Mouse (Mus musculus) CD4-positive helper T cell, adult 2 months (primary cell): Measurements from ENCODE around the gene Slc7a1.

ENCODE experiments used
- DNase-seq: peaks from one replicate; pipeline ENCODE4 v3.0.0-alpha.2; 2012; ENCODE audit warnings: low read depth, missing footprints, low spot score

Slc7a1 gene

DNA sequence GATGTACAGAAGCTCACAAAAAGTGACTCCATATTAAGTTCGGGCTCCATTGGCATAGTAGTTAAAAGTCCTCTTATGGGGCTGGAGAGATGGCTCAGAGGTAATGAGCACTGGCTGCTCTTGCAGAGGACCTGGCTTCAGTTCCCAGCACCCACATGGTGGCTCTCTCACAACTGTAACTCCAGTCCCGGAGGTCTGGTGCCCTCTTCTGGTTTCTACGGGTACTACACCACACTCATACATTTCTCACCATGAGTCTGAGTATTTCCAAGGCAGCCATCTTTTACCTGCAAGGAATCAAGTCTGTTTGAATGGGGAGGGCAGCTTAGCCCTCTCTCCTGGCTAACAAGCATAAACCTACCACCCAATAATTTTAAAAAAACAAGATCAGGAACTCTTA lies 30.5 kb downstream of the Slc7a1 start:
- DNase-seq, result no peak

DNA sequence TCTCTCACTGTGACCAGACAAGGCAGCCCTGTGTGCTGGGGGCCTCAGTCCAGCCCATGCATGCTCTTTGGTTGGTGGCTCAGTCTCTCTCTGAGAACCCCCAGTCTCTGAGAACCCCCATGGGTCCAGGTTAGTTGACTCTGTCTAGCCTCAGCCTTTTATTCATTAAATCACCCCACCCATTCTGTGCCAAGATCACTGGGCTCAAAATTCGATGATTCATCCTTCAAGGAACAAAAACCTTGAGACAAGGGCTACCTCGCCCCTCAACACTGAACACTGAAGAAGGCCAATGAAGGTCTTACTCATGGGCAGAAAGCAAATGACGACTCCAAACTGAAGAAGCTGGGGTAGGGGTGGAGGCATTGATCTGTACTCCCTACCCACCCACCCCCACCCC lies 31.9 kb downstream of the Slc7a1 start:
- no peak for DNase-seq

DNA sequence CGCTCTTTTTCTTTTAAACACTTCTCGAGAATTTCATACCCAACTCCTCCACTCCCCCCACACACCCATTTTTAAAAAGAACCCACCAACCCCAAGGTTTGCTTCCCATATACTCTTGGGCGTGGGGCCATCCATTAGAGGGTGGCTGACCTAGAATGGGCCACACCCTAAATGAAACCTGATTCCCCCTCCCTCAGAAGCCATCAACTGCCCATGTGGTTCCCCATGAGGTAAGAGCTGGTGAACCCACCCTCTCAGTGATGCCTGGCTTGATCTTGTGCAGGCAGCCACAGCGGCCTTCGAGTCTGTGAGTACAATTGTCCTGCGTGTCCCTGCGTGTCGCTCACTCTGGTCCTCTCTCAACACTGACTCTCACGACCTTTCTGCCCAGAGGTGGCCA lies 33.2 kb downstream of the Slc7a1 start:
- DNase-seq, result no peak

DNA sequence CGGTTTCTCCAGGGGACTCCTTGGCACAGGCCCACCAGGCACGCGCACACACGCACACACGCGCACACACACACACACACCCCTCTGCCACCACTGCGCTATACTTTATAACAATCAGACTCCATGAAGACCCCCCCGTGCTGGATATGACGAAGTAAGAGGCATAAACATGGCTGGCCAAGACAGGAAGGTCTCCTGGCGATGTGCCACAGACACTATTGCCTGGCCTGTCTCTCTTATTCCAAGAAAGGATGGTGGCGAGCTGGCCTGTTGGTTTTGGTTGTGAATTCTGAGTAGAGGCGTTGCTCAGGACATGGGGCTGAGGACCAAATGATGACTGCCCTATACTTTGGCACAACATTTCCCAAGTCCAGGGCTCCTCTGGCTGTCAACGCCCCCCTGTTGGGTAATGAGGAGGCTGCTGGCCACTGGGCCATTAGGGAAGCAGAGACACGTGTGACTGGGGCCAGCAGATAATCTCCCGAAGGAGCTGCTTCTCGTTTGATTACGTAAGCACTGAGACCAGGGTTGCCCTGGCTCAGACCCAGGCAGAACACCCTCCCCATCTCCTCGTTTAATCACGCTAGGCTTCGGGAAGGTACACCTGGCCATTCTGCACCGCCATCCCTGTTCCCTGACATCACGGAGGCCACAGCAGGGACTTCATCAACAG lies 36.1 kb downstream of the Slc7a1 start:
- DNase-seq, result no peak

DNA sequence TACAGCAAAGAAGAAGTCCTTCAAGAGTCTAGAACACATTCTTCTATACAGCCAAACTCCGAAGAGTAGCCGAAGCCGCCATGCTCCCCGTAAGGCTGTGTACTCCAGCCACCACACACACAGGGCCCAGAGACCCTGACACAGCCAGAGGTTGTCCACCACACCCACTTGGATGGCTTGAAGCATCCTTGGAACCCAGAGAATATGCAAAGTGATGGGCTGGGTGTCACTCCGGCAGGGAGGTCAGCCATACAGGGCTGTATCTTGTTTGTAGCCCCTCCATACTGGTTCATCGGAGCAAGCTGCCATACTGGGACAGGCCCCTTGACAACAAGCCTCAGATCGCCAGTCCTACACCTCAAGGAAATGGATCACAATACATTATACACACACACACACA lies 37.4 kb downstream of the Slc7a1 start:
- no peak for DNase-seq

DNA sequence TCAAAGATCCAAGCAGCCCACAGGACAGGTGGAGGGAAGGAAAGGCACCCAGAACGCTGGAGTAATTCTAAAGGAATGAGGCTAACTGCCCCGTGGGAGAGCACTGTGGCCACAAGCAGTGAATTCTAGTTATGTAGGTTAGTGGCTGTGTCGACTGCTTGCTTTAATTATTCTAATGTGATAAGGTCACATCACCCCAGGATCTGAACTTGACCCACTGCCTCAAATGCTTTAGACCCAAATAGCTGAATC lies 38.0 kb downstream of the Slc7a1 start:
- DNase-seq, result no peak

DNA sequence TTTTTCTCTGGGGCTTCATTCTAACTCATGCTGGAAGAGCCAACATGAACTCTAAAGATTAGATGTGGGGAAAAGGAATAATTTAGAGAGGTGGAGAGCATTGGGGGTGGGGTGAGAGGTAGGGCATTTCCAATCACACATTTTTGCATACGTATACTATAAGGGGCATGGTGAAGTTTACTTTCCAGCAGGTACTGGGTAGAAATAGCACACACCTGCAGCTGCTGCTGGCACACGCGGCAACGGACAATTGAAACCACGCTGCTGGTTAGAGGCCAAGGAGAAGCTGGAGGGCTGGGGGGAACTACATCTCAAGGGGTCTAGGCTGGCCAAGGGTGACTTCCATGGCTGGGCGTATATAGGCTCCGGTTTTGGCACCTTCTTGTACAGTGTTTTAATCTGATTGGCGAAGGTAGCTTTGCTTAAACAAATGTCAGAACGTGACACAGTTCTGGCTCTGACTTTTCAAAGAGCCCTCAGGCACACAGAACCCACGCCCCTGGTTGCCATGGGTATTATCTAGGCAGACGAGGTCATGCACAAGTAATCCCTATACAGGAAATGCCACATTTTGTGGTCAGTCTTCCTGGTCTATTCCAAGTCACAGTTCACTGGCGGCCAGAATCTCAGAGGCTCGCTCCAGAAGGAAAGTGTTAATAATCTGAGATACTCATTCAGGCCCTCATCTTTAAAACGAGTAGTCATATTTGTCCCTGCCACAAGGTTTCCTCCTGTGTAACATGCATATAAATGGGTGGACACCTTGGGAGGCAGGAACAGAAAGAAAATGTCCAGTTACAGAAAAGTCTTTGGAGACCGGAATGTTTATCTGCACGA lies 38.6 kb downstream of the Slc7a1 start:
- no peak for DNase-seq

DNA sequence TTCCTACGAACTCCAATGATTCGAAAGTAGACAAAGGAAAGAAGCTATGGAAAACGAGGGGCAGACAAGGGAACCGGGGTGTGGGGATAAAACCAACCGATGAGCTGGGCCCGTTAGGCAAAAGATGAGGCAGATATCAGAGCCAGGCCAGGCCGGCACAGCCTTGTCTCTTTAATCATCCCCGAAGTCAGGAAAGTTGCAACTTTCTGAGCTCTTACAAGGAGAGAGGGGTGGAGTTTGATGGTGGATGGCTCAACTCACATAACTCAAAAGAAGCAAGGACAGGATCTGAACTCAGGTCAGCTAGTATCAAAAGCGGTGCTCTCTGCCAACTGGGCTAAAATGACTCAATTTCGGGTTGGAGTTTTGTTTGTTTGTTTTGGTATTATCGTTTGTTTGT lies 40.6 kb downstream of the Slc7a1 start:
- DNase-seq, result no peak

DNA sequence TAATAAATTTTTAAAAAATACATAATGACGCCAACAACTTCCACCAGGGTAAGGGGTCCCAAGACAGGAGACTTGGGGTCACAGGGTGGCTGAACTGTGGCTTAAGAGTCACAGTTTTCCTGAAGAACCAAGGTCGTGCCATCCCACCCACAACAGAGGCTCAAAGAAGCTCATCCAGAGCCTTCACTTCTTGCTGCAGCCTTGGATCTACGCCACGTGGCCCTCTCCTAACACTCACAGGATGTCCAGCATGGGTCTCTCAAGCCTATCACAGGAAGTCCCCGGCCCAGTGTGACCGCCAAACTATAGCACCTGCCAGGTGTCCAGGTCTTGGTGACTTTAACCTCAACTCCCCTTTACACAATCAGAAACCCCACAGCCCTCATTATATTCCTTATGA lies 42.5 kb downstream of the Slc7a1 start:
- DNase-seq, result no peak

DNA sequence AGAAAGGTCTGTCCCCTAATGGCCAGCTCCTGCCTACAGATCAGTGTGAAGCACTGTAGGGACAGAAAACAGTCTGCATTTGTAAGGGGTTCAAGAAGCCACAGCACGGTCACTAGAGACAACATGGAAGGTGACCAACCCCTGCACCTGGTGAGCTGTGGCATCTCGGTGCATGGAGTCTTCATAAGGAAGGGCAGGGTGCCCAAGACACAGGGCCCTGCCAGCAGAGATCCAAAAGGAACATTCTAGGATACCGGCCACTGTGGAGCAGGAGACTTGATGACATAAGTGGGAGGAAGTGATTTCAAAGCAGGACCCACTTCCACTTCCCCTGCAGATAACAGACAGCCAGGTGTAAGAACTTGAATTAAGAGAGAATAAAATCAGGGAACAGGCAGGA lies 43.9 kb downstream of the Slc7a1 start:
- DNase-seq, result no peak

DNA sequence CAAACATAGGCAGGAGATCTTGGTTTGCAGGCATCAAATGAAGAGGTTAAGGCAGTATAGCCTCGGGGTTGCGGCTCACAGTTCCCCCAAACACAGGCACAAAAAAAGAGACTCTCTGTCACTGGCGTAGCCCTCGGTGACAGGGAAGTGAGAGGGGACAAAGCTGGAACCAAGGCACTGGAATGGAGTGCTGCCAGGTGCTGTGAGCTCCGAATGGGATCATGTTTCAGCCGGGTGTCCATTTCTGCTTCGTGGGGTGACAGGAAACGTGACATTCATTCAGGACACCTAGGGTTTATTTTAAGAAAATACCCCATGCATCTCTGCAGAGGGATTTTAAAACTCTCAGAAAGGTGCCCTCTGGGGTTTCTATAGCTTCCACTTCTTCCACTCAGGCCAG lies 45.2 kb downstream of the Slc7a1 start:
- DNase-seq, result no peak

DNA sequence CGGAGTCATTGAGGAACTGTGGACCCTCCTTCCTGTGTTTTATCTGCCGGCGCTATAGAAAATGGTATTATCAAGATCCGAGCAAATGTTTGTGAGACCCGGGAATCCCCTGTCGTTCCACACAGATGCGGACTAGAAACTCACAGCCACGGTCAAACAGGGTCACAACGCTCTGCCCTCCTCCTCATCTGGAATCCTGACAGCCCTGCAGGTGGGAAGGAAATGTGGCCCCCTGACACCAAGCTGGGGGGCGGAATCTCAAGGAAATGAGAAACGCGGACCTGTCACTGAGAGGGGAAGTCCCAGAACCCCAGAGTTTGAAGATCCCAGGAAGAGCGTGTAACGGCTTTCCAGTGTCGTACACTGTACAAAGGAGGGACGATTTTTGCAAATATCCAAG lies 46.3 kb downstream of the Slc7a1 start:
- DNase-seq, result no peak

DNA sequence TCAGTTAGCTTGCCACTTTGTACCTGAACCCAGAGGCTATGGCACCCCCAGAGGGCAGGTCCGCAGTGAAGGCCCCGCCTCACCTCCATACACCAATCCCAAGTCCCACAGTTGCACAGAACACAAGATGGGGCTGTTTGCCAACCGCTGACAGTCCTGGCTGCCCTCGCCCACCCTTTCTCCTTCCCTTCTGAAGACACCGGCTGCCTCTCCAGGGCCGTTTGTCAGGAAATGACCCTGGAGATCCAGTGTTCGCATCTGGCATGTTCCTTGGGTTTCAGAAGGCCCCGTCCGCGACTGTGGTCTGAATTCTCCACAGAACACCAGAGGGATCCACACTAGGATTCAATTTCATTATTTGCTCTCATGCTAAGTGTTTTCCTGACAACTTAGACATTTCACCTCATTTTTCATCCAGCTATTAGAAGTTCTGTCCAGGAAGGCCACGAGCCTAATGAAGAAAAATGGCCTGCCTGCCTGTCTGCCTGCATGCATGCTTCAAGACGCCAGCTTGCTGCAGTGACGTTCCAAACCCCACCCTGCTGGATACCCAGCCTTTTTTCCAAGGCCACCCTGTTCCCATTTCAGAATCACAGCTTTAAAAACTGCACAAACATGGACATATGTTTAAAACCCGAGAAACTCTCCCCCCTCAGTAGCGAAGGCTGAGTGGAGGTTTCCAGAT lies 50.2 kb downstream of the Slc7a1 start:
- no peak for DNase-seq

DNA sequence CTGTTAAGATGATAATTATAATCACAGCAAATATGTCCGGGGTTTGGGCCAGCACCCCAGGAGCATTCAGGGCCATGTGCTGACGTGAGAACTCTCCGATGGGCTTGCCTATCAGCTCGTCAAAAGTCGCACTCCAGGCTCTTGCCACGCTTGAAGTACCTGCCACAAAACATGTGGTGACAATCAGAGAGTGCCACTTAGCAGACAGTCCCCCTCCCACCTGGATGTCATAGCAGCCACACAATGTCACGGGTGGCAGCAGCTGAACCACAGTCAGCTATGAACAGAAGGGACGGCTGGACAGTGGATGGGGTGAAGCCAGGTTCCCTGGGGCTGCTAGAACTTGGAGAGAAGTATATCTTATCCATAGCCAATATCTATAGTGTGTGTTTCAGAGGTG lies 51.6 kb downstream of the Slc7a1 start:
- DNase-seq, result no peak

DNA sequence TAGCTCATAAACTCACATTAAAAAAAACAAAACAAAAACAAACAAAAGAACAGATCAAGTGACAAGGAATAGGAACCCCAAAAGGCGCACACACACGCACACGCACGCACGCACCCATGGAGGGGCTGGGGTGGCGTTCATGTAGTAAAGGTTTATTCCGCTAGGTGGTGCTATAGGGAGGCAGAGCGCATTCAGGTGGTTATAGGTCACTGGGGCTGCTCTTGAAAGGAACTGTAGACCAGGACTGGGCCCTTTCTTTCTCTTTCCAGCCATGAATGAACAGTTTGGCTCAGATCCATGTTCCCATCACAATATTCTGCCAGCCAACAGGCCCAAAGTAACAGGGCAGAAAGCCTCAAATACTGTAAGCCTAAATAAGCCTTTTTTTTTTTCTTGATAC lies 53.2 kb downstream of the Slc7a1 start:
- peak; percentile 45 for DNase-seq

DNA sequence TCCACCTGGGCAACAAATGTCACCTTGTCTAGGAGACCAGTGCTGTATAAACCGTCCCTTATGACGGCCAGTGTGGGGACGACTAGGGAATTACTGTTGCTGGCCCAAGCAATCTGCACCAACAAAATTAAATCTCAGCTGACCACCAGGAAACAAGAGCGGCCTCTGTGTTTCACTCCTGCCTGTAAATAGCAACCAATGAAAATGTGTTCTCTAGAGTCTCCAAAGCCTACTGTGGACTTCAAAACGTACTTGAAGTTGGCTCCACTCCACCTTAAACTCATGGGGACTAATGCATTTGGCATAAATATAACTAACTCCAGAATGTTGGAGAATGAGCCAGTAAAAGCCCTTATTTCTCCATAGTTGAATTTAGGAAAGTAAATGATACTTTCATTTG lies 55.3 kb downstream of the Slc7a1 start:
- no peak for DNase-seq

DNA sequence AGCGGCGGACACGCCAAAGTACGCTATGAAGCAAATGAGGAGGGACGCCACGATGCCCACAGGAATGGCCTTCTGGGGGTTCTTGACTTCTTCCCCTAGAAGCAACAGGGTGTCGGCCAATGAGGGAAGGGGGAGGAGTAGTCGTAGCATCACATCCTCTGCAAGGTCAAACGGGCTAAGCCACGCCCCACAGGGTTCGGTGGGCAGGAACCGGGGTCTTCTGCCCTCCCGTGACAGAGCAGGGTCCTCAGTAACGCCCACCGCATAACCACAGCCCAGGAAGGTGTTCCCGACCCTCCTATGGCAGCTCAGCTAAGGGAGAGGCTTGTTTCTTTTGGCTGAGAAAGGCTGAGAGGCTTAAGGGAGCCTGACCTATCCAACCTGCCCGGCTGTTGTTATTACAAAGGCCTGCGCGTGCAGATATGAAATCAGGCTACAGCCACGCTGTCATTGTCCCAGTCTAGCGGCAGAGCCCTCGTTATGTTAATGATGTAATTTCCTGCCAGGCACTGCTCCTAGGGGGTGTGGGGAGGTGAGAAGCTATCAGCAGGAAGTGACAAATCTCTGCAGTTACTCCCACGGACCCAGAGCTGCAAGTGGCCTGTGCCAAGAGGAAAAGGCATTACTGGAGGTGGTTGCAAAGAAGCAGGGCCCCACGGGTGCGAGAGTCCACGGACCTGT lies 57.5 kb downstream of the Slc7a1 start:
- DNase-seq, result peak; percentile 91

DNA sequence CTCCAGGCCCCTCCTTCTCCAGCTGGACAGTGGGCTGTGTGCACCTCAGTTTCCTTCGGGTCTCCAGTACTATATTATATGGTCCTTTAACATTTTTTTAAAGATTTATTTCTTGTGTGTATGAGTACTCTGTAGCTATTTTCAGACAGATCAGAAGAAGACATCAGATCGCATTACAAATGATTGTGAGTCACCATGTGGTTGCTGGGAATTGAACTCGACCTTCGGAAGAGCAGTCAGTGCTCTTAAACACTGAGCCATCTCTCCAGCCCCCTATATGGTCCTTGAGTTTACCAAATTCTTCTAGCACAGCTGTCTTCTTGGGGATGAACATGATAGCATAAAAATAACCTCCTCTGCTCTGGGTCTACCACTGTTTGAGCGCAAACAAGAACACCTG lies 60.6 kb downstream of the Slc7a1 start:
- DNase-seq, result no peak

DNA sequence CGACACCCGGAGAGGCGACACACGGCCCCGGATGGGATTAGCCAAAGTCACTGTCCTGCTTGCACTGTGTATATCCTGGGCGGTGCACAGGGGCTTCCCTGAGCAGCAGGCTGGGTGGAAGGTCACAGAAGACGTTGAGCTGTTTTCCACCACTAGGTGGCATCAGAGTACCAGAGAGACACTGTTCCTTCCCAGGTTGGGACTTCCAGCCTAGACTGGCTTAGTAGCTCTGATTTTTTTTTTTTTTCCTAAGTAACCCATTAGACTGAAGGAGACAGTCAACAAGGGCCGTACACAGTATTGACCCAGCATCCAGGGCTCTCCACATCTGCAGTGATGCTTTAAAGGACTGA lies 67.1 kb downstream of the Slc7a1 start:
- DNase-seq, result peak; percentile 67

DNA sequence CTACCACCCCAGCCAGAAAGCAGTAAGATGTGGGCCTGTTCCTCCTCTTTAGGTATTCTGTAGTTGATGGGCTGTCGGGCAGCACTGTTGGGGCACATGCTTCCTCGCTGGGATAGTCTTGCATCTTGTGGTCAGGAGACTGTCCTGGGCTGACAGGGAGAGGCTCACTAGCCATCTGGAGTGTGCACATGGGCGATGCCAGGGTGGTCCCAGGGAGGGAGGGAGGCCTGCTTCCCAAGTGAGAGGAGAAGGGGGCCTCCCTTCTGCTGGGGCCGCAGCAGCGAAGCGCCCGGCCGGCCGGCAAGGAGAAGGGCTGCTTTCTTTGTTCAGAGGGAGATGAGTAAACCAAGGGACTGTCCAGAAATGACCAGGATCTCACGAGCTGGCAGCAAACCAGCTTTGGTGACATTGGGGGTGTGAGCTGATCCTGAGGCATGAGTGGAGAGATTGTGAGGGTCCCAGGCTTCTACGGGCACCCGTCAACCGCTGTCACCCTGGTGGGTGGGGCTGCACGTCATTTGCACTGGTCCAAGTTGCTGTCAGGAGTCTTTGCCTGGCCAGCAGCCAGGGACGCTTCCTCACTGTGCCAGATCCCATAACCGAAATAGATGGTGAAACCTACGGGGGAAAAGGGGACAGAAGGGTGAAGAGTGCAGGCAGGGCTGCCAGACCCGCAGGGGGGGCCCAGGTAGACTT lies 67.6 kb downstream of the Slc7a1 start:
- DNase-seq, result no peak

DNA sequence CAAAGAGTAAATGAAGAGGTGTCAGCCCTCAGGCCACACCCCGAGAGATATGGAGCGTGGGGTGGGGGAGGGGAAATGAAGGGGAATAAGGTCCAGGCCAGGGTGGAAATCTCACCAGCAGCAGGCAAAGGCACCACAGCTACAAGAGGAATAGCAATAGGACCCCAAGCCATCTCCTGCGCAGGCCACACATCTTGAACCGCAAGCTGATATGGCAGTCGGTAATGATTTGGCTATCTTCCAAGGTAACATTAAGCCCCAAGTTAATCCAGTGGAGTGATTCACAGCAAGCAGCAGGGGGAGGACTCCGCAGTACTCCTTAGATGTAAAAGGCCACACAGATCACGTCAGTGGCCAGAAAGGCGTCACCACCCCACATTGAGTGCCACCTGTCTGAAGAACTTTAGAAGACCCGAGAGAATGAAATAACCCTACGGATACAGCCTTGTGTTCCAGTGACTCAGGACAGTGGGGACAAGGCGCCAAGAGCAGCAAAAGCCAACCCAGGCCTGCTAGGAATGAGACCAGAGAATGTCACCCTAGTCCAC lies 68.4 kb downstream of the Slc7a1 start:
- DNase-seq, result no peak

DNA sequence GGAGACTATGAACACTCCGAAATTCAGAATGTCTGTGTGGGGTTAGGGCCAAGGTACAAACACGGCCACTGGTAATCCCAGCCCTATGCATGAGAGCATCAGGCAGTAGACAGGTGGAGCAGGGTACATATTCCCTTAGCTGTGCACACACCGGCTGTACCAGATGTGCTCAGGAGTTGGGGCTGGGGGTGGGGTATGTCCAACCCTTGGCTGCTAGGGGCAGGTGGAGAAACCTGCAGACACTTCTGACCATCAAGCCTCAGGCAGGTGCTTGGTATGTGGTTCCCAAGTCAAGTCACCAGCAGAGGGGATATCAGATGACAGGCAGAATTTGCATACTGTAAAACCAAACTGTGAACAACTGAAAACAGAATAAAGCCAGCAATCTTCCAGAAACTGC lies 70.7 kb downstream of the Slc7a1 start:
- DNase-seq, result no peak
